Mouse (Mus musculus): ENCODE measurements at regions not wholly inside any gene's neighbourhood (a gene's known extent, or its start where the extent isn't known, plus 50 kb on each side); places are given as distances from the start of the nearest gene placed in this dataset.
"Not testable (repeated sequence)": the region's sequence is repeated elsewhere in the genome, so short reads cannot be mapped to it uniquely, and the experiment has no call there.

- Histone ChIP-seq H3K4me3 (ENCODE audit: insufficient read depth, poor library complexity, severe bottlenecking) (no peak overlapping the region), H3K36me3 (ENCODE audit: control insufficient read depth, insufficient read depth) (no peaks in the 10 kb centered on the region), H3K27me3 (ENCODE audit: control insufficient read depth, insufficient read depth, insufficient read length) (no peaks in the 10 kb centered on the region), H3K79me2 (ENCODE audit: control insufficient read depth, insufficient read depth) (no peaks in the 10 kb centered on the region), H3K79me3 (ENCODE audit: low read depth) (no peaks in the 10 kb centered on the region), H3ac (ENCODE audit: control insufficient read depth, insufficient read length, low read depth) (no peak overlapping the region)
- TF ChIP-seq MAX (IDR thresholded peaks at IDR 0.05) (no peak), FOSL1 (IDR thresholded peaks at IDR 0.05; ENCODE audit: insufficient read depth, low read length, poor library complexity, severe bottlenecking) (no peak), CTCF (IDR thresholded peaks at IDR 0.05; ENCODE audit: control insufficient read depth, insufficient read depth, insufficient read length) (no peak), USF1 (IDR thresholded peaks at IDR 0.05; ENCODE audit: low read depth) (no peak), MYOG (IDR thresholded peaks at IDR 0.05; ENCODE audit: control insufficient read depth, extremely low read depth, insufficient read length) (no peak), CEBPB (IDR thresholded peaks at IDR 0.05; ENCODE audit: low read depth) (no peak), MYOD1 (IDR thresholded peaks at IDR 0.05; ENCODE audit: control insufficient read depth, insufficient read length, low read depth) (no peak)
Observed at GRCm38 (mm10) chr10:8130472-8131241, 174.6 kb upstream of the Tab2 start.

GRCm38 (mm10) chr10:8130057-8130456 is 174.0 kb upstream of the Tab2 start:
- H3K36me3 ChIP-seq (ENCODE audit: control insufficient read depth, insufficient read depth), result no peaks in the 10 kb centered on the region
- no peak overlapping the region for H3K4me3 ChIP-seq (ENCODE audit: insufficient read depth, poor library complexity, severe bottlenecking)
- no peak for TF ChIP-seq MYOG (IDR thresholded peaks at IDR 0.05; ENCODE audit: control insufficient read depth, extremely low read depth, insufficient read length)
- no peak for TF ChIP-seq FOSL1 (IDR thresholded peaks at IDR 0.05; ENCODE audit: insufficient read depth, low read length, poor library complexity, severe bottlenecking)
- no peak for TF ChIP-seq MYOD1 (IDR thresholded peaks at IDR 0.05; ENCODE audit: control insufficient read depth, insufficient read length, low read depth)
- TF ChIP-seq CEBPB (IDR thresholded peaks at IDR 0.05; ENCODE audit: low read depth), result no peak
- TF ChIP-seq CTCF (IDR thresholded peaks at IDR 0.05; ENCODE audit: control insufficient read depth, insufficient read depth, insufficient read length), result no peak
- TF ChIP-seq USF1 (IDR thresholded peaks at IDR 0.05; ENCODE audit: low read depth), result no peak
- TF ChIP-seq MAX (IDR thresholded peaks at IDR 0.05), result no peak

GRCm38 (mm10) chr10:8124124-8124523 is 168.1 kb upstream of the Tab2 start:
- H3K79me3 ChIP-seq (ENCODE audit: low read depth), result no peaks in the 10 kb centered on the region
- no peak overlapping the region for H3K4me3 ChIP-seq (ENCODE audit: insufficient read depth, poor library complexity, severe bottlenecking)
- no peak overlapping the region for H3ac ChIP-seq (ENCODE audit: control insufficient read depth, insufficient read length, low read depth)
- no peaks in the 10 kb centered on the region for H3K79me2 ChIP-seq (ENCODE audit: control insufficient read depth, insufficient read depth)
- H3K27me3 ChIP-seq (ENCODE audit: control insufficient read depth, insufficient read depth, insufficient read length), result no peaks in the 10 kb centered on the region
- TF ChIP-seq FOSL1 (IDR thresholded peaks at IDR 0.05; ENCODE audit: insufficient read depth, low read length, poor library complexity, severe bottlenecking) (no peak), USF1 (IDR thresholded peaks at IDR 0.05; ENCODE audit: low read depth) (no peak), MYOG (IDR thresholded peaks at IDR 0.05; ENCODE audit: control insufficient read depth, extremely low read depth, insufficient read length) (no peak), CTCF (IDR thresholded peaks at IDR 0.05; ENCODE audit: control insufficient read depth, insufficient read depth, insufficient read length) (no peak), MAX (IDR thresholded peaks at IDR 0.05) (no peak), CEBPB (IDR thresholded peaks at IDR 0.05; ENCODE audit: low read depth) (no peak), MYOD1 (IDR thresholded peaks at IDR 0.05; ENCODE audit: control insufficient read depth, insufficient read length, low read depth) (no peak)
- no peaks in the 10 kb centered on the region for H3K36me3 ChIP-seq (ENCODE audit: control insufficient read depth, insufficient read depth)

More at GRCm38 (mm10) chr10:8130057-8130456, 174.0 kb upstream of the Tab2 start:
- Histone ChIP-seq H3K27me3 (ENCODE audit: control insufficient read depth, insufficient read depth, insufficient read length) (no peaks in the 10 kb centered on the region), H3ac (ENCODE audit: control insufficient read depth, insufficient read length, low read depth) (no peak overlapping the region), H3K79me3 (ENCODE audit: low read depth) (no peaks in the 10 kb centered on the region), H3K79me2 (ENCODE audit: control insufficient read depth, insufficient read depth) (no peaks in the 10 kb centered on the region)

- Histone ChIP-seq H3K4me3 (ENCODE audit: insufficient read depth, poor library complexity, severe bottlenecking) (no peak overlapping the region), H3K27me3 (ENCODE audit: control insufficient read depth, insufficient read depth, insufficient read length) (no peaks in the 10 kb centered on the region), H3K79me3 (ENCODE audit: low read depth) (no peaks in the 10 kb centered on the region), H3ac (ENCODE audit: control insufficient read depth, insufficient read length, low read depth) (no peak overlapping the region), H3K79me2 (ENCODE audit: control insufficient read depth, insufficient read depth) (no peaks in the 10 kb centered on the region), H3K36me3 (ENCODE audit: control insufficient read depth, insufficient read depth) (no peaks in the 10 kb centered on the region)
- no peak for TF ChIP-seq MYOG (IDR thresholded peaks at IDR 0.05; ENCODE audit: control insufficient read depth, extremely low read depth, insufficient read length)
- no peak for TF ChIP-seq MAX (IDR thresholded peaks at IDR 0.05)
- TF ChIP-seq FOSL1 (IDR thresholded peaks at IDR 0.05; ENCODE audit: insufficient read depth, low read length, poor library complexity, severe bottlenecking), result no peak
- TF ChIP-seq CTCF (IDR thresholded peaks at IDR 0.05; ENCODE audit: control insufficient read depth, insufficient read depth, insufficient read length), result no peak
- TF ChIP-seq USF1 (IDR thresholded peaks at IDR 0.05; ENCODE audit: low read depth), result no peak
- no peak for TF ChIP-seq MYOD1 (IDR thresholded peaks at IDR 0.05; ENCODE audit: control insufficient read depth, insufficient read length, low read depth)
- TF ChIP-seq CEBPB (IDR thresholded peaks at IDR 0.05; ENCODE audit: low read depth), result no peak
Observed at GRCm38 (mm10) chr10:8121895-8122294, 165.9 kb upstream of the Tab2 start.

GRCm38 (mm10) chr10:8116821-8117220 is 160.8 kb upstream of the Tab2 start:
- no peak overlapping the region for H3ac ChIP-seq (ENCODE audit: control insufficient read depth, insufficient read length, low read depth)
- no peaks in the 10 kb centered on the region for H3K36me3 ChIP-seq (ENCODE audit: control insufficient read depth, insufficient read depth)
- TF ChIP-seq CEBPB (IDR thresholded peaks at IDR 0.05; ENCODE audit: low read depth) (no peak), MAX (IDR thresholded peaks at IDR 0.05) (no peak), MYOG (IDR thresholded peaks at IDR 0.05; ENCODE audit: control insufficient read depth, extremely low read depth, insufficient read length) (no peak), FOSL1 (IDR thresholded peaks at IDR 0.05; ENCODE audit: insufficient read depth, low read length, poor library complexity, severe bottlenecking) (no peak), CTCF (IDR thresholded peaks at IDR 0.05; ENCODE audit: control insufficient read depth, insufficient read depth, insufficient read length) (no peak), USF1 (IDR thresholded peaks at IDR 0.05; ENCODE audit: low read depth) (no peak), MYOD1 (IDR thresholded peaks at IDR 0.05; ENCODE audit: control insufficient read depth, insufficient read length, low read depth) (no peak)
- H3K27me3 ChIP-seq (ENCODE audit: control insufficient read depth, insufficient read depth, insufficient read length), result no peaks in the 10 kb centered on the region
- no peak overlapping the region for H3K4me3 ChIP-seq (ENCODE audit: insufficient read depth, poor library complexity, severe bottlenecking)
- H3K79me3 ChIP-seq (ENCODE audit: low read depth), result no peaks in the 10 kb centered on the region
- H3K79me2 ChIP-seq (ENCODE audit: control insufficient read depth, insufficient read depth), result no peaks in the 10 kb centered on the region

GRCm38 (mm10) chr10:8114932-8115331 is 158.9 kb upstream of the Tab2 start:
- not testable (repeated sequence) for H3K79me3 ChIP-seq (ENCODE audit: low read depth); H3K79me2 ChIP-seq (ENCODE audit: control insufficient read depth, insufficient read depth); H3K4me3 ChIP-seq (ENCODE audit: insufficient read depth, poor library complexity, severe bottlenecking); H3K36me3 ChIP-seq (ENCODE audit: control insufficient read depth, insufficient read depth); H3ac ChIP-seq (ENCODE audit: control insufficient read depth, insufficient read length, low read depth); H3K27me3 ChIP-seq (ENCODE audit: control insufficient read depth, insufficient read depth, insufficient read length)
